Mouse (Mus musculus): ENCODE results near the gene Rasa3. TPM values are rescaled to one million over a fixed set of nuclear protein-coding genes. Genes with fewer than 3 reads are reported as not detected.

The Rasa3 gene
- polyA plus RNA-seq, 1 experiment from 2014 or later: 48.1 TPM

- DNase-seq (peak; percentile 44), ATAC-seq (ENCODE audit: insufficient read depth) (peak; percentile 56)
- Histone ChIP-seq H3K4me2 (0 out of 2 replicates have a peak overlapping the region, but pooled peaks have one; percentile 12), H3K27ac (ENCODE audit: low read depth) (0 out of 2 replicates have a peak overlapping the region, but pooled peaks have one; percentile 18), H3K4me3 (ENCODE audit: low read depth, low read length) (no peak overlapping the region), H3K36me3 (ENCODE audit: insufficient read depth) (peaks cover 37% of the 10 kb centered on the region; the same call in 1 of the 2 replicates), H3K9ac (no peak overlapping the region), H3K4me1 (ENCODE audit: insufficient read depth) (no peaks in the 10 kb centered on the region), H3K9me3 (ENCODE audit: low read depth, low read length) (no peaks in the 10 kb centered on the region), H3K27me3 (ENCODE audit: insufficient read depth, low read length) (no peaks in the 10 kb centered on the region)
- WGBS: 51% methylated on average over 7 of the region's 7 CpGs
- TF ChIP-seq CTCF (IDR thresholded peaks at IDR 0.05; ENCODE audit: low read depth): no peak
Measured at GRCm38 (mm10) chr8:13600204-13600603, 77.2 kb downstream of the Rasa3 start.

GRCm38 (mm10) chr8:13597777-13598176 is 79.6 kb downstream of the Rasa3 start:
- H3K27me3 ChIP-seq (ENCODE audit: insufficient read depth, low read length): no peaks in the 10 kb centered on the region
- ATAC-seq (ENCODE audit: insufficient read depth): no peak
- H3K36me3 ChIP-seq (ENCODE audit: insufficient read depth): peaks cover 27% of the 10 kb centered on the region; the same call in 1 of the 2 replicates
- H3K4me3 ChIP-seq (ENCODE audit: low read depth, low read length): no peak overlapping the region
- TF ChIP-seq CTCF (IDR thresholded peaks at IDR 0.05; ENCODE audit: low read depth): no peak
- H3K9ac ChIP-seq: no peak overlapping the region
- H3K4me1 ChIP-seq (ENCODE audit: insufficient read depth): no peaks in the 10 kb centered on the region
- no peak overlapping the region for H3K27ac ChIP-seq (ENCODE audit: low read depth)
- 89% methylated on average over 6 of the region's 6 CpGs for WGBS
- DNase-seq: no peak
- no peaks in the 10 kb centered on the region for H3K9me3 ChIP-seq (ENCODE audit: low read depth, low read length)
- no peak overlapping the region for H3K4me2 ChIP-seq

GRCm38 (mm10) chr8:13595861-13596260 is 81.5 kb downstream of the Rasa3 start:
- Histone ChIP-seq H3K36me3 (ENCODE audit: insufficient read depth) (peaks cover 32% of the 10 kb centered on the region; the same call in 1 of the 2 replicates), H3K9ac (no peak overlapping the region), H3K4me3 (ENCODE audit: low read depth, low read length) (no peak overlapping the region), H3K9me3 (ENCODE audit: low read depth, low read length) (no peaks in the 10 kb centered on the region), H3K4me1 (ENCODE audit: insufficient read depth) (no peaks in the 10 kb centered on the region), H3K27ac (ENCODE audit: low read depth) (no peak overlapping the region), H3K4me2 (no peak overlapping the region), H3K27me3 (ENCODE audit: insufficient read depth, low read length) (no peaks in the 10 kb centered on the region)
- DNase-seq: no peak
- WGBS: 88% methylated on average over 6 of the region's 6 CpGs
- TF ChIP-seq CTCF (IDR thresholded peaks at IDR 0.05; ENCODE audit: low read depth): peak; percentile 26; the same call in 1 of the 2 replicates
- no peak for ATAC-seq (ENCODE audit: insufficient read depth)

DNA sequence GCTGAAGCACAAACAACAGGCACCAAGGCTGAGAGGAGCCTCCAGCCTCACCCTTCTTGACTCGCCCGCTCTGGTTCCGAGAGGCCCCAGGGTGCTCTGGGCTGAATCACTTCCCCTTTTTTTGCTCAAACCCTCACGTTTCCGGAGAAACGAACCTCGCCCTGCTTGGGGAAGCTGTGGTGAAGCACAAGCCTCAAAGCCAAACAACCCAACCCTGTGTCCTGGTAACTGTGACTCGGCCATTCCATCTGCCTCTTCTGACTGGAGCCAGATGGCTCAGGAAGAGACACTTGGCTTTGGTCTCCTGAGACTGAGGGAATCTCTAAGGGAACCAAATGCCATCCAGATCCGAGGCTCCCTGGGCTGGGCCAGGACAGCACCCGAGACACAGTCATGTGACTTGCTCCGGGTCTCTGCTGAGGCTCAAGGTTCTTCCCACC is 82.5 kb downstream of the Rasa3 start:
- Histone ChIP-seq H3K27ac (ENCODE audit: low read depth) (no peak overlapping the region), H3K9ac (no peak overlapping the region), H3K4me1 (ENCODE audit: insufficient read depth) (no peaks in the 10 kb centered on the region), H3K4me2 (no peak overlapping the region), H3K36me3 (ENCODE audit: insufficient read depth) (peaks cover 33% of the 10 kb centered on the region; the same call in 1 of the 2 replicates), H3K9me3 (ENCODE audit: low read depth, low read length) (no peaks in the 10 kb centered on the region), H3K27me3 (ENCODE audit: insufficient read depth, low read length) (no peaks in the 10 kb centered on the region), H3K4me3 (ENCODE audit: low read depth, low read length) (no peak overlapping the region)
- DNase-seq (peak; percentile 11), ATAC-seq (ENCODE audit: insufficient read depth) (no peak)
- TF ChIP-seq CTCF (IDR thresholded peaks at IDR 0.05; ENCODE audit: low read depth): no peak
- WGBS: 75% methylated on average over 11 of the region's 11 CpGs

- DNase-seq (no peak), ATAC-seq (ENCODE audit: insufficient read depth) (no peak)
- no peak overlapping the region for H3K4me3 ChIP-seq (ENCODE audit: low read depth, low read length)
- 77% methylated on average over 8 of the region's 8 CpGs for WGBS
- H3K27me3 ChIP-seq (ENCODE audit: insufficient read depth, low read length): no peaks in the 10 kb centered on the region
- H3K9ac ChIP-seq: no peak overlapping the region
- no peak overlapping the region for H3K27ac ChIP-seq (ENCODE audit: low read depth)
- no peaks in the 10 kb centered on the region for H3K4me1 ChIP-seq (ENCODE audit: insufficient read depth)
- no peaks in the 10 kb centered on the region for H3K9me3 ChIP-seq (ENCODE audit: low read depth, low read length)
- peaks cover 37% of the 10 kb centered on the region; the same call in 1 of the 2 replicates for H3K36me3 ChIP-seq (ENCODE audit: insufficient read depth)
- no peak overlapping the region for H3K4me2 ChIP-seq
- TF ChIP-seq CTCF (IDR thresholded peaks at IDR 0.05; ENCODE audit: low read depth): no peak
Measured at GRCm38 (mm10) chr8:13593340-13593739, 84.1 kb downstream of the Rasa3 start.

DNA sequence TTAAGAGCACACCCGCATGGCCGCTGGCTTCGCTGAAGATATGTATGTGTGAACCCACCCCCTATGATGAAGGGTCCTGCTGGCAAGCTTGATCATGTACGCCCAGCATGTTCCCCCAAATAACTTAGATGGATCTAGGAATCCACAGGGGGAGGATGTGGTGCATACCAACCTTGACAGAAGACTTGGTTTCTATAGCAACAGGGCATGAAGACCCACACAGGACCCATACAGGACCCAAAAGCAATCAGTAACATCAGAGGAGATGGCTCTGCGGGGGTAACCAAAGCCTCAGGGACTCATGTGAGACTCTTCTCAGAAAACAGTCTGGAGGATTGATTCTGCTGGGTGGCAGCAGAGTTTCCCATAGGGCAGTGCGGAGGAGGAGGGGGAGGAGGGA is 86.2 kb downstream of the Rasa3 start:
- Histone ChIP-seq H3K36me3 (ENCODE audit: insufficient read depth) (peaks cover 28% of the 10 kb centered on the region; the same call in 1 of the 2 replicates), H3K27me3 (ENCODE audit: insufficient read depth, low read length) (no peaks in the 10 kb centered on the region), H3K9ac (no peak overlapping the region), H3K9me3 (ENCODE audit: low read depth, low read length) (no peaks in the 10 kb centered on the region), H3K4me3 (ENCODE audit: low read depth, low read length) (no peak overlapping the region), H3K4me1 (ENCODE audit: insufficient read depth) (no peaks in the 10 kb centered on the region), H3K27ac (ENCODE audit: low read depth) (no peak overlapping the region), H3K4me2 (no peak overlapping the region)
- DNase-seq: no peak
- WGBS: 79% methylated on average over 6 of the region's 6 CpGs
- TF ChIP-seq CTCF (IDR thresholded peaks at IDR 0.05; ENCODE audit: low read depth): no peak
- ATAC-seq (ENCODE audit: insufficient read depth): no peak

- DNase-seq (no peak), ATAC-seq (ENCODE audit: insufficient read depth) (no peak)
- Histone ChIP-seq H3K27ac (ENCODE audit: low read depth) (no peak overlapping the region), H3K27me3 (ENCODE audit: insufficient read depth, low read length) (no peaks in the 10 kb centered on the region), H3K4me3 (ENCODE audit: low read depth, low read length) (no peak overlapping the region), H3K9me3 (ENCODE audit: low read depth, low read length) (no peaks in the 10 kb centered on the region), H3K36me3 (ENCODE audit: insufficient read depth) (peaks cover 32% of the 10 kb centered on the region; the same call in 1 of the 2 replicates), H3K4me2 (no peak overlapping the region), H3K4me1 (ENCODE audit: insufficient read depth) (no peaks in the 10 kb centered on the region), H3K9ac (no peak overlapping the region)
- 60% methylated on average over 6 of the region's 6 CpGs for WGBS
- TF ChIP-seq CTCF (IDR thresholded peaks at IDR 0.05; ENCODE audit: low read depth): no peak
Measured at GRCm38 (mm10) chr8:13589071-13589470, 88.3 kb downstream of the Rasa3 start.

Data from lung, embryonic 14.5 days (tissue).